Comparison of ENCODE assay signal across 8 mouse cellular contexts in genomic region chr12:69573916-69574881, GRCm38 (mm10). TPM values are rescaled to one million over a fixed set of nuclear protein-coding genes. Genes with fewer than 3 reads are reported as not detected.
A peak's percentile ranks its signal among the peaks of the same experiment; 100 is the strongest.
DNase-seq lines count a peak whose midpoint lies in the region; ATAC-seq lines count a peak whose summit lies in the region.

No protein-coding gene starts in this region.

- H3K9ac ChIP-seq in forebrain, embryonic 16.5 days (replicated peaks; ENCODE audit: low read depth, low read length) = peak overlapping the region; percentile 43
- no peak overlapping the region for H3K9ac ChIP-seq in neural tube, embryonic 14.5 days (replicated peaks; ENCODE audit: low read depth, low read length)

- H3K27me3 ChIP-seq in forebrain, embryonic 16.5 days (replicated peaks; ENCODE audit: control insufficient read depth, insufficient read depth, low read length) = no peaks in the 10 kb centered on the region
- no peaks in the 10 kb centered on the region for H3K27me3 ChIP-seq in neural tube, embryonic 14.5 days (ENCODE audit: control insufficient read depth, insufficient read depth, low read length)

- ATAC-seq in forebrain, embryonic 16.5 days = peak; percentile 80
- peak; percentile 78; the same call in 1 of the 2 replicates for ATAC-seq in neural tube, embryonic 14.5 days (ENCODE audit: low read depth)

- no peak overlapping the region for H3K27ac ChIP-seq in forebrain, embryonic 16.5 days (ENCODE audit: low read length)
- no peak overlapping the region for H3K27ac ChIP-seq in neural tube, embryonic 14.5 days (ENCODE audit: low read depth, low read length)

- WGBS in forebrain, embryonic 16.5 days = 23% methylated on average over 17 of the region's 17 CpGs
- WGBS in neural tube, embryonic 14.5 days = 36% methylated on average over 17 of the region's 17 CpGs

- H3K4me1 ChIP-seq in forebrain, embryonic 16.5 days (replicated peaks; ENCODE audit: control insufficient read depth, insufficient read depth, low read length) = peaks cover 3% of the 10 kb centered on the region
- H3K4me1 ChIP-seq in neural tube, embryonic 14.5 days (ENCODE audit: control insufficient read depth, insufficient read depth, low read length) = no peaks in the 10 kb centered on the region

- H3K9me3 ChIP-seq in forebrain, embryonic 16.5 days (ENCODE audit: control insufficient read depth, low read length) = no peaks in the 10 kb centered on the region
- H3K9me3 ChIP-seq in neural tube, embryonic 14.5 days (ENCODE audit: control insufficient read depth, low read length) = no peaks in the 10 kb centered on the region

- peaks cover 9% of the 10 kb centered on the region for H3K36me3 ChIP-seq in forebrain, embryonic 16.5 days (ENCODE audit: control insufficient read depth, insufficient read depth)
- peaks cover 22% of the 10 kb centered on the region for H3K36me3 ChIP-seq in neural tube, embryonic 14.5 days (ENCODE audit: control insufficient read depth, insufficient read depth, low read length)

- peak; percentile 95 for DNase-seq in NIH3T3 (ENCODE audit: low read depth)
- peak; percentile 83 to 87 for DNase-seq in cerebellum, adult 18-20 months
- DNase-seq in heart, postnatal 36 days = peak; percentile 82 to 85
- DNase-seq in layer of hippocampus, adult 11-12 months (ENCODE audit: low spot score) = peak; percentile 88
- peak; percentile 67 to 83 for DNase-seq in lung, adult 18-20 months
- peak; percentile 69 to 86 for DNase-seq in thymus, postnatal 10 days (ENCODE audit: low spot score in 2 of 2)

- peak overlapping the region; percentile 34 for H3K4me3 ChIP-seq in forebrain, embryonic 16.5 days (replicated peaks; ENCODE audit: low read length)
- no peak overlapping the region for H3K4me3 ChIP-seq in neural tube, embryonic 14.5 days (ENCODE audit: low read depth, low read length)

- intact Hi-C loops in heart, postnatal 36 days (cut with DNase I) = loop anchor here (1.0 to 5.0 kb wide), 5 partner anchors 71 to 217 kb away; partner anchors contain the start of gene Nemf

- H3K4me2 ChIP-seq in forebrain, embryonic 16.5 days (ENCODE audit: low read length) = peak overlapping the region; percentile 53
- H3K4me2 ChIP-seq in neural tube, embryonic 14.5 days (ENCODE audit: low read depth, low read length) = peak overlapping the region; percentile 19; the same call in 1 of the 2 replicates

RNA-seq across cellular contexts. Expression of gene Vcpkmt, which starts 8.6 kb away (rescaled TPM):
- polyA plus RNA-seq in forebrain, embryonic 16.5 days (2015; fragmentation: Nextera tagmentation; extraction: Ambion mirVana) = 30.6 and 33.5 TPM in 2 replicates
- 1 to 10 TPM; 2.7 to 4.9 TPM for total RNA-seq in heart, postnatal 36 days (2021)
- 22.3 and 26.1 TPM in 2 replicates for polyA plus RNA-seq in neural tube, embryonic 14.5 days (2014; fragmentation: Nextera tagmentation; extraction: Ambion mirVana)
